Mouse (Mus musculus): ENCODE results near the gene Pigf. TPM values are rescaled to one million over a fixed set of nuclear protein-coding genes. Genes with fewer than 3 reads are reported as not detected.

Gene Pigf
- polyA plus RNA-seq, 1 experiment, result 5.3 TPM

DNA sequence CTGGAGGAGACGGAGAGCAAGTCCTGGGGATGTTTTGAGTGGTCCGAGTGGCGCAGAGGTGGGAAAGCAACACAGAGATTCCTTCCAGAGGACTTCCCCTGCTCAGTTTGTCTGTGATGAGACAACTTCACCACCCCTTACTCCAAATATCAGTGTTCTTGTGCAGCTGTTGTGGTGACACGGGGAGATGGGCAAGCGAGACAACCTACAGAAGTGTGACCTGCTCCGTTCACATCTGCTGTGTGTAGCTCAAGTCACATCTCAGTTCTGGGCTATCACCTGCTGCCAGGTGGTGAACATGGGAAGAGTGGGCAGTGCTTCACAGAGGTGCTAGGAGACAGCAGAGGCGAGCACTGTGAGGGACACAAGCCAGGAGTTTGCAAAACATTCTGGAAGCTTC, 31.6 kb upstream of the Pigf start:
- 88% methylated on average over 7 of the region's 7 CpGs for WGBS
- TF ChIP-seq CTCF (IDR thresholded peaks at IDR 0.05; ENCODE audit: insufficient read depth, low read length), result no peak
- TF ChIP-seq POLR2A (IDR thresholded peaks at IDR 0.05; ENCODE audit: borderline replicate concordance, extremely low read depth, low read depth, low read length), result no peak
- Histone ChIP-seq H3K4me1 (ENCODE audit: control insufficient read depth, insufficient read depth, low read length) (peaks cover 5% of the 10 kb centered on the region; the same call in 1 of the 2 replicates), H3K4me3 (replicated peaks; ENCODE audit: extremely low read depth, low read depth, low read length) (no peak overlapping the region)
- DNase-seq, result no peak

DNA sequence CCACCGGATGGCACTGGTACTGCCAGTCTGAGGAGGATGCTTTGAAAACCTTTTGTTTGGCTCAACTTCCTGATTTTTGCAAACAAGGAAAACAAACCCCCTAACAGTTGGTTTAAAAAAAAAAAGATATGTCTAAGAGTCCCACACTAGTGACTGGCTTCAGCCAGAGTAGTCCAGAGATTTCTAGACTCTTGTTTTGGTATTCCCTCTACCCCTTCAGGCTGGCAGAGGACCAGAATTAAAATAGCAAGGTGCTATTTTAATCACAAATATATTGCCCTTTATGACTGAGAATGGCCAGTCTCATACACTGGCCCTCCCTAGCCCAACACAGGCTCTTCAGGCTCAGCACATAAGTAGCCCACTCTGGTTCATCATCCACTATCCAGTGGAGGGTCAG, 30.5 kb upstream of the Pigf start:
- peaks cover 5% of the 10 kb centered on the region; the same call in 1 of the 2 replicates for H3K4me1 ChIP-seq (ENCODE audit: control insufficient read depth, insufficient read depth, low read length)
- TF ChIP-seq CTCF (IDR thresholded peaks at IDR 0.05; ENCODE audit: insufficient read depth, low read length), result no peak
- H3K4me3 ChIP-seq (replicated peaks; ENCODE audit: extremely low read depth, low read depth, low read length), result no peak overlapping the region
- no peak for DNase-seq
- WGBS, result 33% methylated on average over 1 of the region's 1 CpGs

DNA sequence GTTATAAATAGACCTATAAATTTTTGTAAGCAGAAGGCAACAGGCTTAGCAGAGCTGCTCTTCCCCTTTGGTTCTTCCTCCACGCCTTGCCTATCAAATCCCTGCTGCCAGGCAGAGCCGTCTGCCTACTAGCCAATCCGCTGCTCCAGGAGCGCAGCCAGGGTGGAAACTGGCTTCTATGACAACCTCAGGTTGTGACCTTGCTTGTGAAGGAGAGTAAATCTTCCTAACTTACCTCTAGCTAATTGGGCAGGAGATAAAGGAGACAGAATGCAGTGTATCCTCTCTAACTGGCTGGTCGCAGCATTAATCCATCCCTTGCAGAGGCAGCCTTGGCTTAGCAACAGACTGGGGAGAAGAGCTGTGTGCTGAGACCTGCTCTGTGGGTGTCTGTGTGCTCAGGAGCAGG, 29.8 kb upstream of the Pigf start:
- no peak overlapping the region for H3K4me3 ChIP-seq (replicated peaks; ENCODE audit: extremely low read depth, low read depth, low read length)
- 21% methylated on average over 5 of the region's 5 CpGs for WGBS
- DNase-seq, result no peak
- peaks cover 5% of the 10 kb centered on the region; the same call in 1 of the 2 replicates for H3K4me1 ChIP-seq (ENCODE audit: control insufficient read depth, insufficient read depth, low read length)
- TF ChIP-seq CTCF (IDR thresholded peaks at IDR 0.05; ENCODE audit: insufficient read depth, low read length), result no peak
- no peak for TF ChIP-seq POLR2A (IDR thresholded peaks at IDR 0.05; ENCODE audit: borderline replicate concordance, extremely low read depth, low read depth, low read length)

DNA sequence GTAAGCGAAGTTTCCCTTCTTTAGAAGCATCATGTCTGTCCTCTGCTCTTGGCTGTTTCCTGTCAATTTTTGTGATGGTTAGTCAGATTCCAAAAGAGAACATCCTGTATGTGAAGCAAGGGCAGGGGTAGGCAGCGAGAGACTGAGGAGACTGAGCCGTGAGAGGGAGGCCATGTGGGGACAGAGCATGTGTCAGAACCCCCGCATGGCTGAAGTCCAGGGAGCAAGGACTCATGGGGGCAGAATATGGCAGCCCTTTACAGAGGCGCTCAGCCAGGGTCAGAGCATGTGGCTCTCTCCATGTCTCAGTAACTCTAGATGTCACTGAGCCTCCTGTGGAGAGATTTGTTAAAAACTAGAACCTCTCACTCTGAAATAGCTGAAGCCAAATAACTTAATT, 28.7 kb upstream of the Pigf start:
- WGBS, result 73% methylated on average over 5 of the region's 5 CpGs
- TF ChIP-seq POLR2A (IDR thresholded peaks at IDR 0.05; ENCODE audit: borderline replicate concordance, extremely low read depth, low read depth, low read length) (no peak), CTCF (IDR thresholded peaks at IDR 0.05; ENCODE audit: insufficient read depth, low read length) (no peak)
- H3K4me1 ChIP-seq (ENCODE audit: control insufficient read depth, insufficient read depth, low read length), result peaks cover 5% of the 10 kb centered on the region; the same call in 1 of the 2 replicates

DNA sequence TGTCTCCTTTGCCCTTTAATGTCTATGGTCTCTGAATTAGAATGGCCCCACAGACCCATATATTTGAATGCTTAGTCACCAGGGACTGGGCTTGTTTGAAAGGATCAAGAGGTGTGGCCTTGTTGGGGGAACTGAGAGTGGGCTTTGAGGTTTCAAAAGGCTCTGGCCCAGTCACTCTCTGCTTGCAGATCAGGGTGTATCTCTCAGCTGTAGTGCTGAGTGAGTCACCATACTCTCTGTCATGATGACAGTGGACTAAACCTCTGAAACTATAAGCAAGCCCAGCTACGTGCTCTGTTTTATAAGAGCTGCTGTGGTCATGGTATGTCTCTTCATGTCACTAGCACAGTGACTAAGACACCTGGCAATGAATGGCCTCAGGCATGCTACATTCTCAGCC, 27.2 kb upstream of the Pigf start:
- H3K4me1 ChIP-seq (ENCODE audit: control insufficient read depth, insufficient read depth, low read length), result peaks cover 5% of the 10 kb centered on the region; the same call in 1 of the 2 replicates
- DNase-seq, result no peak
- H3K4me3 ChIP-seq (replicated peaks; ENCODE audit: extremely low read depth, low read depth, low read length), result no peak overlapping the region
- WGBS, result 85% methylated on average over 1 of the region's 1 CpGs
- TF ChIP-seq POLR2A (IDR thresholded peaks at IDR 0.05; ENCODE audit: borderline replicate concordance, extremely low read depth, low read depth, low read length) (no peak), CTCF (IDR thresholded peaks at IDR 0.05; ENCODE audit: insufficient read depth, low read length) (no peak)

More for the DNA sequence above, 28.7 kb upstream of the Pigf start:
- no peak for DNase-seq
- H3K4me3 ChIP-seq (replicated peaks; ENCODE audit: extremely low read depth, low read depth, low read length), result no peak overlapping the region

DNA sequence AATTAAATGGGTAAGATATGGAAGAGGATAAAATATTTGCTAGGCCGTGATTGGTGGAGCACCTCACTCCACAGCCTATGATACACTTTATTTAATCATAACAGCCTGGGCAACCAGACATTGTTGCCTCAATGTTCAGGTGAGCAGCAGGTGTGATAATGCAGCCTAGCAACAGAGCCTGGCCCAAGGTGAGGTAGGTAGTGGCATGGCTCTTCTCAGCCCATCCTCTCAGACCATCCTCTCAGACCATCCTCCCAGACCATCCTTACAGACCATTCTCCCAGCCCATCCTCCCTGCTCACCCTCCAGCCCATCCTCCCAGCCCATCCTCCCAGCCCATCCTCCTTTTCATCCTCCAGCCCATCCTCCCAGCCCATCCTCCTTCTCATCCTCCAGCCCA, 26.4 kb upstream of the Pigf start:
- DNase-seq, result no peak
- Histone ChIP-seq H3K4me1 (ENCODE audit: control insufficient read depth, insufficient read depth, low read length) (peaks cover 5% of the 10 kb centered on the region; the same call in 1 of the 2 replicates), H3K4me3 (replicated peaks; ENCODE audit: extremely low read depth, low read depth, low read length) (no peak overlapping the region)
- TF ChIP-seq POLR2A (IDR thresholded peaks at IDR 0.05; ENCODE audit: borderline replicate concordance, extremely low read depth, low read depth, low read length), result no peak
- no peak for TF ChIP-seq CTCF (IDR thresholded peaks at IDR 0.05; ENCODE audit: insufficient read depth, low read length)
- 97% methylated on average over 1 of the region's 1 CpGs for WGBS

DNA sequence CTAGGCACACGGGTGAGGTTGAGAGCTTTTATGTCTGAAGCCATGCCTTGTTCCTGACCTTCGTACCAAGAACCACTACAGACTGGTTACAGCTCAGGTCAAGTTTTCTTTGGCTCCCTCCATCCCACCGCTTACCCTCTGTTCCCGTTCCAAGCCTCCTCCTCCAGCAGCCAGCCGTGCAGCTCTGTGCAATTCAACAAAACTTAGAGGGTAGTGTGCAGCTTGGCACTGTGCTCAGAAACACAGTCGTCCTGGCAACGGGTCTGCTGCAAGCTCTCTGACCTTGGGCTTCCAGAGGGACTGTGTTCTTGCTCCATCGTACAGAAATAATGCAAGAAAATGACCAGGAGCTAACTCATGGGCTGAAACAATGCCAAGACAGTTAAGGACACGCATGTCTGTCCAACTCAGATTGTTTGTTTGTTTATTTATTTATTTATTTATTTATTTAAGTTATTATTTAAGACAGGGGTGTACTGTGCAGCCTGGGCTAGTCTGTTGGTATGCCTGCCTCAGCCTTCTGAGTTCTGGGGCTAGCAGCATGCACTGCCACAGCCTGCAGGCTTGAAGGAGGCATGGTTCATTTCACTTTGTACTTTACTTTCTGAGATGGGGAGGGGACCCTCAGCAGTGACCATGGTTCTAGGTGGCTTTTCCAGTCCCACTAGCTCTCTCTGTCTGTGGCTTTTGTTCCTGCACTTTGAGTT, 25.4 kb upstream of the Pigf start:
- DNase-seq, result no peak
- WGBS, result 46% methylated on average over 9 of the region's 9 CpGs
- TF ChIP-seq POLR2A (IDR thresholded peaks at IDR 0.05; ENCODE audit: borderline replicate concordance, extremely low read depth, low read depth, low read length) (no peak), CTCF (IDR thresholded peaks at IDR 0.05; ENCODE audit: insufficient read depth, low read length) (no peak)
- H3K4me1 ChIP-seq (ENCODE audit: control insufficient read depth, insufficient read depth, low read length), result peaks cover 5% of the 10 kb centered on the region; the same call in 1 of the 2 replicates
- H3K4me3 ChIP-seq (replicated peaks; ENCODE audit: extremely low read depth, low read depth, low read length), result no peak overlapping the region

DNA sequence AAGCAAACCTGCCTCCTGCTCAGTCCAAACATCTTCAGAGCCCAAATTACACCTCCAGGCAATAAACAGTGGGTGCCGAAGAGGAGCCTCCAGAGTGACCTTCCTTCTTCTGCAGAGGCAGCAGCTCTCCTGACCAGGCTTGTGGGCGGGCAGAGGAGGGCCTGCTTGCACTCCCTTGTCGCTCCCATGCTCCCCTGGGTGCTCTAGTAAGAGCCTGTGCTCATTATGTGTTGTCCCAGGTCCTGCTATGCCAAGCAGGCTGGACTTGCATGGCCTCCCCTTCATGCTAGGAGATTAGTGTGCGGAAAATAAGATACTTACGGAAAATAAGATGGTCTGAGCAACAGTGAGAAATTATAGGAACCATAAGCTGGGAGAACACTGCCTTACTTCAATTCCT, 24.5 kb upstream of the Pigf start:
- H3K4me1 ChIP-seq (ENCODE audit: control insufficient read depth, insufficient read depth, low read length), result no peaks in the 10 kb centered on the region; the same call in 1 of the 2 replicates
- no peak overlapping the region for H3K4me3 ChIP-seq (replicated peaks; ENCODE audit: extremely low read depth, low read depth, low read length)
- WGBS, result 81% methylated on average over 5 of the region's 5 CpGs
- TF ChIP-seq POLR2A (IDR thresholded peaks at IDR 0.05; ENCODE audit: borderline replicate concordance, extremely low read depth, low read depth, low read length), result no peak
- no peak for TF ChIP-seq CTCF (IDR thresholded peaks at IDR 0.05; ENCODE audit: insufficient read depth, low read length)
- no peak for DNase-seq

DNA sequence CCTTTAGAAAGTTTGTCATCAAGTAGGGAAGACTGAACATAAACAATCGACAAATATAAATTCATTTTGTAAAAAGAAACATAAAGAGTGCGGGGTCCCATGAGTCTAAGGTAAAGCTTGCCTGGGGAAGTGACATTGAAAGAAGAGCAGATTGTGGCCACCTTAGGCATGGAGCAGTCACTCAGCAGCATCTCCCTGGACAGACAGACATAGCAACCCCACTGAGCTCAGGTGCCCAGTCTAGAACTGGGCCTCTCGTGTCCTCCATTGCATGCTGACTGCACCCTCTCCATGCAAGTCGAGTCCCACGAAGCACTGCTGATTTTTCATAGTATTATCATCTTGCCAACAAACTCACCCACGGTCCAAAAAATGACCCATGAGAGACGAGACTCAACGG, 19.6 kb upstream of the Pigf start:
- no peak for DNase-seq
- no peaks in the 10 kb centered on the region; the same call in 1 of the 2 replicates for H3K4me1 ChIP-seq (ENCODE audit: control insufficient read depth, insufficient read depth, low read length)
- 81% methylated on average over 8 of the region's 8 CpGs for WGBS

DNA sequence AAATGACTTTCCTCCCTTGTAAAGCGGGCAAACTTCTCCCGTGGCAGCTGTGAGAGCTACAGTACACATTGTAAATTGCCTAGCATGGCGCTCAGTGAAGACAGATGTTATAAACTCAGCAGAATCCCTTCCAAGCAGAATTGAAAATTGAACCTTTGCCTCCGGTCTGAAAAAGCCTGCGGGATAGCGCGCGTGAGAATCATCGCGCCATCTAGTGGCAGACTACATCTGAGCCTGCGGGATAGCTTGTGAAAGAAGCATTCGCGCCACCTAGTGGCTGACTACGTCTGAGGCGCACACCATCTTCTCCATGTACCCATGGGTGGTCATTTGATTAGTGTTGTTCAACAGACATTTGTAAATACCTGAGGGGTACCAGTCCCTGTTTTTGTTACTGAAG, 19.2 kb upstream of the Pigf start:
- DNase-seq, result peak; percentile 82
- no peak overlapping the region for H3K4me3 ChIP-seq (replicated peaks; ENCODE audit: extremely low read depth, low read depth, low read length)
- TF ChIP-seq POLR2A (IDR thresholded peaks at IDR 0.05; ENCODE audit: borderline replicate concordance, extremely low read depth, low read depth, low read length) (no peak), CTCF (IDR thresholded peaks at IDR 0.05; ENCODE audit: insufficient read depth, low read length) (peak; percentile 100)
- no peaks in the 10 kb centered on the region; the same call in 1 of the 2 replicates for H3K4me1 ChIP-seq (ENCODE audit: control insufficient read depth, insufficient read depth, low read length)
- whole genome bisulfite sequencing, result 2% methylated on average over 15 of the region's 15 CpGs

More for the DNA sequence above, 19.6 kb upstream of the Pigf start:
- H3K4me3 ChIP-seq (replicated peaks; ENCODE audit: extremely low read depth, low read depth, low read length), result no peak overlapping the region
- TF ChIP-seq POLR2A (IDR thresholded peaks at IDR 0.05; ENCODE audit: borderline replicate concordance, extremely low read depth, low read depth, low read length) (no peak), CTCF (IDR thresholded peaks at IDR 0.05; ENCODE audit: insufficient read depth, low read length) (no peak)
